Mouse (Mus musculus) liver, postnatal 0 days (tissue): ENCODE results near the gene Defa37.
"Not testable (repeated sequence)": the region's sequence is repeated elsewhere in the genome, so short reads cannot be mapped to it uniquely, and the experiment has no call there.

Experiments used
- CTCF ChIP-seq: sonication (generic); IDR thresholded peaks from 2 replicates; pipeline ENCODE4 v1.5.1; 2016; ENCODE audit warnings: antibody characterized with exemption, low read depth
- EP300 ChIP-seq: IDR thresholded peaks from 2 replicates; pipeline ENCODE4 v1.6.1; 2016; ENCODE audit warnings: antibody characterized with exemption, low read depth, mild to moderate bottlenecking

- TF ChIP-seq CTCF, EP300: not testable (repeated sequence)
These were observed at the start of gene Defa37 for GRCm38 (mm10) chr8:21565086-21565485.
